Mouse (Mus musculus) erythroid progenitor cell, adult 5-6 weeks (primary cell): ENCODE measurements at regions not wholly inside any gene's neighbourhood (a gene's known extent, or its start where the extent isn't known, plus 50 kb on each side); places are given as distances from the start of the nearest gene placed in this dataset.
A peak's percentile ranks its signal among the peaks of the same experiment; 100 is the strongest.

ENCODE experiments used
- ATAC-seq: replicated peaks from 2 replicates; pipeline ENCODE4 v1.8.0; 2016; ENCODE audit warnings: moderate number of reproducible peaks, mild to moderate bottlenecking, moderate TSS enrichment, inconsistent platforms; ENCODE audit not compliant: poor library complexity, low FRiP score, severe bottlenecking

- ATAC-seq = no peak
Observed at GRCm38 (mm10) chr6:66217543-66217942, 265.1 kb downstream of the 4930544G11Rik start.

GRCm38 (mm10) chr6:66224164-66224903 lies 271.9 kb downstream of the 4930544G11Rik start:
- ATAC-seq = no peak

- ATAC-seq = no peak
Observed at GRCm38 (mm10) chr6:66236368-66236767, 284.0 kb downstream of the 4930544G11Rik start.

- no peak for ATAC-seq
Observed at GRCm38 (mm10) chr6:66255378-66255777, 279.8 kb upstream of the Mad2l1 start.

- no peak for ATAC-seq
Observed at GRCm38 (mm10) chr6:66263429-66263828, 271.8 kb upstream of the Mad2l1 start.

GRCm38 (mm10) chr6:66263918-66264317 lies 271.3 kb upstream of the Mad2l1 start:
- ATAC-seq = no peak

GRCm38 (mm10) chr6:66268427-66268826 lies 266.8 kb upstream of the Mad2l1 start:
- no peak for ATAC-seq

- ATAC-seq = no peak
Observed at GRCm38 (mm10) chr6:66271414-66272206, 263.6 kb upstream of the Mad2l1 start.

GRCm38 (mm10) chr6:66272216-66272615 lies 263.0 kb upstream of the Mad2l1 start:
- peak; percentile 39; the same call in 1 of the 2 replicates for ATAC-seq

GRCm38 (mm10) chr6:66274737-66275136 lies 260.5 kb upstream of the Mad2l1 start:
- ATAC-seq = no peak

GRCm38 (mm10) chr6:66280701-66281100 lies 254.5 kb upstream of the Mad2l1 start:
- no peak for ATAC-seq

GRCm38 (mm10) chr6:66282566-66283115 lies 252.5 kb upstream of the Mad2l1 start:
- no peak for ATAC-seq

- ATAC-seq = no peak
Observed at GRCm38 (mm10) chr6:66283521-66283920, 251.7 kb upstream of the Mad2l1 start.

- ATAC-seq = no peak
Observed at GRCm38 (mm10) chr6:66287607-66288006, 247.6 kb upstream of the Mad2l1 start.

GRCm38 (mm10) chr6:66289196-66289595 lies 246.0 kb upstream of the Mad2l1 start:
- no peak for ATAC-seq

- ATAC-seq = no peak
Observed at GRCm38 (mm10) chr6:66291576-66291975, 243.6 kb upstream of the Mad2l1 start.

GRCm38 (mm10) chr6:66298056-66298455 lies 237.1 kb upstream of the Mad2l1 start:
- ATAC-seq = no peak

GRCm38 (mm10) chr6:66300189-66300588 lies 235.0 kb upstream of the Mad2l1 start:
- ATAC-seq = no peak

- no peak for ATAC-seq
Observed at GRCm38 (mm10) chr6:66344848-66345247, 190.3 kb upstream of the Mad2l1 start.

- peak; percentile 65 for ATAC-seq
Observed at GRCm38 (mm10) chr6:66347356-66347755, 187.8 kb upstream of the Mad2l1 start.

- ATAC-seq = no peak
Observed at GRCm38 (mm10) chr6:66361130-66361529, 174.1 kb upstream of the Mad2l1 start.
